Mouse (Mus musculus): ENCODE data around the gene Kif5a.

- TF ChIP-seq CTCF (IDR thresholded peaks at IDR 0.05; ENCODE audit: low read depth, low read length) (no peak), TAL1 (conservative IDR thresholded peaks at IDR 0.05; ENCODE audit: low read depth, low read length) (no peak)
Measured at GRCm38 (mm10) chr10:127281316-127281715, 18.2 kb upstream of the Kif5a start.
